ENCODE assay signal across 8 mouse cellular contexts in the genomic region with DNA sequence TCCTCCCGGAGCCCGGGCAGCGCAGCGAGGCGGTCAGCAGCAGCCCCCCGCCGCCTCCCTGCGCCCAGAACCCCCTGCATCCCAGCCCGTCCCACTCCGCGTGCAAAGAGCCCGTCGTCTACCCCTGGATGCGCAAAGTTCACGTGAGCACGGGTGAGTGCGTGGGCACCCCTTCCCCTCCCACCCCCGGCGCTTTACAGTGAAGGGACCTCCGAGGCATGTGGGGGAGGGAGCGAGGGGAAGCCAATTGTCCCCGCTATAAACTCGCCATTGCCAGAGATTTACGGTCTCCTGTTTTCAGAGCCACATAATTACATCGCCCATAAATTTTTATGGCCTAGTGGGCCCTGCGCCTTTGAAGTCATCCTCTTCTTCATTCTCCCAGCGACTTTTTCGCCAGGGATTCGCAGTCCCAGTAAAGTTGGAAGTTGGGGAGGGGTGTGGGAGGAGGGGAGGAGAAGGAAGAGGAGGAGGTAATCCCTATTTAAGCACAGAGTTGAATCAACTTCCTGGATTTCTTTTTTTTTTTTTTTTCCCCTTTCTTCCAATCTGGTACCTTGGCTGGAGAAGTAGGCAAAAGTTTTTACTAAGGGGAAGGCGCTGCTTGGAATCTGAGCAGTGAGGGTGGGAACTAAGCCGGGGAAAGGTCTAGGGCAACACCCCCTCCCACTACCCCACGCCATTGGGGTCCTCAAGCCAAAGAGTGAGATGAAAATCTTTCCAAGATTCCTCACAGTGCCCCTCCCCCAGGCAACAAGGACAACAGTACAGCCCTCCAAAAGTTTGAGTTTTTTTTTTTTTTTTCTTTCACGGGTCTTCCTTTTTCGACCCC. TPM values are rescaled to one million over a fixed set of nuclear protein-coding genes. Genes with fewer than 3 reads are reported as not detected.
A peak's percentile ranks its signal among the peaks of the same experiment; 100 is the strongest.
DNase-seq lines count a peak whose midpoint lies in the region; ATAC-seq and TF ChIP-seq lines count a peak whose summit lies in the region.

No protein-coding gene starts in this region.

- TF ChIP-seq CTCF in thymus, adult 2 months (IDR thresholded peaks at IDR 0.05; ENCODE audit: borderline replicate concordance, control insufficient read depth, extremely low read depth, insufficient read depth, low read length, poor library complexity) = no peak

- peak; percentile 8 for DNase-seq in thymus, adult 2 months
- no peak for DNase-seq in thymus, postnatal 0 days (ENCODE audit: low spot score)
- DNase-seq in limb, embryonic 10.5 days (ENCODE audit: low spot score) = peak; percentile 83
- no peak for DNase-seq in layer of hippocampus, adult 9-11 months
- no peak for DNase-seq in right cerebral cortex, postnatal 25 days
- no peak for DNase-seq in cerebellum, adult 11 months

- peak overlapping the region; percentile 65 for H3K9ac ChIP-seq in heart, embryonic 16.5 days (ENCODE audit: low read length)
- H3K9ac ChIP-seq in neural tube, embryonic 14.5 days (replicated peaks; ENCODE audit: low read depth, low read length) = peak overlapping the region; percentile 100

- H3K9me3 ChIP-seq in heart, embryonic 16.5 days (replicated peaks; ENCODE audit: control insufficient read depth, low read length) = no peaks in the 10 kb centered on the region
- H3K9me3 ChIP-seq in limb, embryonic 10.5 days (replicated peaks) = no peaks in the 10 kb centered on the region
- no peaks in the 10 kb centered on the region for H3K9me3 ChIP-seq in neural tube, embryonic 14.5 days (ENCODE audit: control insufficient read depth, low read length)

- peaks cover 27% of the 10 kb centered on the region for H3K27me3 ChIP-seq in thymus, adult 2 months (ENCODE audit: control insufficient read depth, insufficient read depth, low read length)
- peaks cover 93% of the 10 kb centered on the region for H3K27me3 ChIP-seq in heart, embryonic 16.5 days (ENCODE audit: control insufficient read depth, insufficient read depth, low read length)
- H3K27me3 ChIP-seq in limb, embryonic 10.5 days (ENCODE audit: low read depth, poor library complexity, severe bottlenecking) = peaks cover 96% of the 10 kb centered on the region
- no peaks in the 10 kb centered on the region for H3K27me3 ChIP-seq in neural tube, embryonic 14.5 days (ENCODE audit: control insufficient read depth, insufficient read depth, low read length)

- ATAC-seq in heart, embryonic 16.5 days (replicated peaks; ENCODE audit: extremely low read depth, insufficient read depth, low FRiP score) = no peak
- ATAC-seq in neural tube, embryonic 14.5 days (ENCODE audit: low read depth) = peak; percentile 85

- H3K4me1 ChIP-seq in thymus, adult 2 months (replicated peaks; ENCODE audit: control insufficient read depth, insufficient read depth, low read length) = peaks cover 15% of the 10 kb centered on the region
- no peaks in the 10 kb centered on the region for H3K4me1 ChIP-seq in heart, embryonic 16.5 days (ENCODE audit: control insufficient read depth, insufficient read depth, low read length)
- peaks cover 98% of the 10 kb centered on the region for H3K4me1 ChIP-seq in limb, embryonic 10.5 days
- H3K4me1 ChIP-seq in neural tube, embryonic 14.5 days (ENCODE audit: control insufficient read depth, insufficient read depth, low read length) = peaks cover 60% of the 10 kb centered on the region

- no peak overlapping the region for H3K27ac ChIP-seq in thymus, adult 2 months (ENCODE audit: control insufficient read depth, insufficient read depth, low read length)
- peak overlapping the region; percentile 49 for H3K27ac ChIP-seq in heart, embryonic 16.5 days (ENCODE audit: low read length)
- H3K27ac ChIP-seq in limb, embryonic 10.5 days = peak overlapping the region; percentile 94
- H3K27ac ChIP-seq in neural tube, embryonic 14.5 days (ENCODE audit: low read depth, low read length) = peak overlapping the region; percentile 100

- H3K4me2 ChIP-seq in heart, embryonic 16.5 days (ENCODE audit: low read depth, low read length) = peak overlapping the region; percentile 54
- peak overlapping the region; percentile 100 for H3K4me2 ChIP-seq in neural tube, embryonic 14.5 days (ENCODE audit: low read depth, low read length)

- WGBS in thymus, adult 2 months = 2% methylated on average over 33 of the region's 34 CpGs
- WGBS in heart, embryonic 16.5 days = under 1% methylated on average over 31 of the region's 34 CpGs
- under 1% methylated on average over 33 of the region's 34 CpGs for WGBS in limb, embryonic 10.5 days
- WGBS in neural tube, embryonic 14.5 days = under 1% methylated on average over 26 of the region's 34 CpGs

- no peak for TF ChIP-seq POLR2A in thymus, adult 2 months (IDR thresholded peaks at IDR 0.05; ENCODE audit: control insufficient read depth, extremely low read depth, insufficient read depth, low read length, poor library complexity)

- peak overlapping the region; percentile 67 for H3K4me3 ChIP-seq in thymus, adult 2 months (ENCODE audit: control insufficient read depth, insufficient read depth, low read length)
- H3K4me3 ChIP-seq in heart, embryonic 16.5 days (ENCODE audit: low read length) = peak overlapping the region; percentile 50
- peak overlapping the region; percentile 73 for H3K4me3 ChIP-seq in limb, embryonic 10.5 days
- peak overlapping the region; percentile 95 for H3K4me3 ChIP-seq in neural tube, embryonic 14.5 days (ENCODE audit: low read depth, low read length)

- H3K36me3 ChIP-seq in thymus, adult 2 months (ENCODE audit: control insufficient read depth, insufficient read depth, low read length) = no peaks in the 10 kb centered on the region
- no peaks in the 10 kb centered on the region for H3K36me3 ChIP-seq in heart, embryonic 16.5 days (ENCODE audit: control insufficient read depth, insufficient read depth)
- no peaks in the 10 kb centered on the region for H3K36me3 ChIP-seq in limb, embryonic 10.5 days
- H3K36me3 ChIP-seq in neural tube, embryonic 14.5 days (ENCODE audit: control insufficient read depth, insufficient read depth, low read length) = peaks cover 6% of the 10 kb centered on the region

RNA-seq across cellular contexts. Expression of gene Hoxb4, which starts 1.2 kb away (rescaled TPM):
- 1.3 and 1.5 TPM in 2 replicates for polyA plus RNA-seq in thymus, adult 2 months (2012; rRNA removed)
- 0.09 and 0.20 TPM in 2 replicates for polyA plus RNA-seq in thymus, postnatal 0 days (2015; fragmentation: Nextera tagmentation; extraction: Ambion mirVana)
- polyA plus RNA-seq in heart, embryonic 16.5 days (2015; fragmentation: Nextera tagmentation; extraction: Ambion mirVana) = 0.28 and 0.32 TPM in 2 replicates
- 0.89 and 1.2 TPM in 2 replicates for polyA plus RNA-seq in limb, embryonic 10.5 days (2016; fragmentation: Nextera tagmentation; extraction: Ambion mirVana)
- polyA plus RNA-seq in neural tube, embryonic 14.5 days (2014; fragmentation: Nextera tagmentation; extraction: Ambion mirVana) = 3.4 and 4.1 TPM in 2 replicates

RNA-seq across cellular contexts. Expression of gene Hoxb3, which starts 3.8 kb away (rescaled TPM):
- 1.1 TPM in 2 replicates for polyA plus RNA-seq in thymus, adult 2 months (2012; rRNA removed)
- 0.18 and 0.30 TPM in 2 replicates for polyA plus RNA-seq in thymus, postnatal 0 days (2015; fragmentation: Nextera tagmentation; extraction: Ambion mirVana)
- 0.24 and 0.79 TPM in 2 replicates for polyA plus RNA-seq in heart, embryonic 16.5 days (2015; fragmentation: Nextera tagmentation; extraction: Ambion mirVana)
- 0.76 and 1.0 TPM in 2 replicates for polyA plus RNA-seq in limb, embryonic 10.5 days (2016; fragmentation: Nextera tagmentation; extraction: Ambion mirVana)
- polyA plus RNA-seq in neural tube, embryonic 14.5 days (2014; fragmentation: Nextera tagmentation; extraction: Ambion mirVana) = 13.5 and 13.9 TPM in 2 replicates

RNA-seq across cellular contexts. Expression of gene Hoxb5, which starts 16.2 kb away (rescaled TPM):
- 0.18 and 0.22 TPM in 2 replicates for polyA plus RNA-seq in thymus, adult 2 months (2012; rRNA removed)
- 0.15 and 0.16 TPM in 2 replicates for polyA plus RNA-seq in thymus, postnatal 0 days (2015; fragmentation: Nextera tagmentation; extraction: Ambion mirVana)
- polyA plus RNA-seq in heart, embryonic 16.5 days (2015; fragmentation: Nextera tagmentation; extraction: Ambion mirVana) = 0.76 and 2.8 TPM in 2 replicates
- 5.5 and 5.9 TPM in 2 replicates for polyA plus RNA-seq in limb, embryonic 10.5 days (2016; fragmentation: Nextera tagmentation; extraction: Ambion mirVana)
- polyA plus RNA-seq in neural tube, embryonic 14.5 days (2014; fragmentation: Nextera tagmentation; extraction: Ambion mirVana) = 49.1 and 52.4 TPM in 2 replicates

RNA-seq across cellular contexts. Expression of gene Hoxb6, which starts 27.0 kb away (rescaled TPM):
- 0.18 and 0.50 TPM in 2 replicates for polyA plus RNA-seq in thymus, adult 2 months (2012; rRNA removed)
- polyA plus RNA-seq in thymus, postnatal 0 days (2015; fragmentation: Nextera tagmentation; extraction: Ambion mirVana) = 0.10 TPM in 1 of 2 replicates, not detected in the other
- 0.51 TPM in 1 of 2 replicates, not detected in the other for polyA plus RNA-seq in heart, embryonic 16.5 days (2015; fragmentation: Nextera tagmentation; extraction: Ambion mirVana)
- polyA plus RNA-seq in limb, embryonic 10.5 days (2016; fragmentation: Nextera tagmentation; extraction: Ambion mirVana) = 6.1 and 7.9 TPM in 2 replicates
- 138 and 141 TPM in 2 replicates for polyA plus RNA-seq in neural tube, embryonic 14.5 days (2014; fragmentation: Nextera tagmentation; extraction: Ambion mirVana)

RNA-seq across cellular contexts. Expression of gene Hoxb2, which starts 31.0 kb away (rescaled TPM):
- 1.5 and 2.2 TPM in 2 replicates for polyA plus RNA-seq in thymus, adult 2 months (2012; rRNA removed)
- polyA plus RNA-seq in thymus, postnatal 0 days (2015; fragmentation: Nextera tagmentation; extraction: Ambion mirVana) = 1.3 and 1.4 TPM in 2 replicates
- 2.5 and 3.1 TPM in 2 replicates for polyA plus RNA-seq in heart, embryonic 16.5 days (2015; fragmentation: Nextera tagmentation; extraction: Ambion mirVana)
- 11.3 and 13.5 TPM in 2 replicates for polyA plus RNA-seq in limb, embryonic 10.5 days (2016; fragmentation: Nextera tagmentation; extraction: Ambion mirVana)
- polyA plus RNA-seq in neural tube, embryonic 14.5 days (2014; fragmentation: Nextera tagmentation; extraction: Ambion mirVana) = 45.2 and 48.5 TPM in 2 replicates

Comparison
In these comparisons a context has a peak if more than half of its experiments do, and no peak if none do; other contexts are left out.
1. DNase-seq: peak in thymus, adult 2 months (single experiment) and limb, embryonic 10.5 days (single experiment); none in thymus, postnatal 0 days (single experiment), layer of hippocampus, adult 9-11 months (single experiment), right cerebral cortex, postnatal 25 days (single experiment) and cerebellum, adult 11 months (single experiment).
2. Peak in every context shown above with its lines, with median percentiles within 50 percentile points of each other: H3K4me3 ChIP-seq.